Mouse (Mus musculus): Measurements from ENCODE around the gene Cask.

- TF ChIP-seq CTCF (IDR thresholded peaks at IDR 0.05; ENCODE audit: low read depth) (no peak), EP300 (IDR thresholded peaks at IDR 0.05; ENCODE audit: low read depth) (no peak)
Observed at GRCm38 (mm10) chrX:13716796-13717569, 134.2 kb downstream of the Cask start.
